Mouse (Mus musculus) common myeloid progenitor, adult 5-6 weeks (primary cell): ENCODE measurements at regions not wholly inside any gene's neighbourhood (a gene's known extent, or its start where the extent isn't known, plus 50 kb on each side); places are given as distances from the start of the nearest gene placed in this dataset.

Source experiments
- ATAC-seq: replicated peaks from 2 replicates; pipeline ENCODE4 v1.8.0; 2016; ENCODE audit warnings: low read depth, mild to moderate bottlenecking, moderate TSS enrichment, inconsistent platforms; ENCODE audit not compliant: poor library complexity, severe bottlenecking

DNA sequence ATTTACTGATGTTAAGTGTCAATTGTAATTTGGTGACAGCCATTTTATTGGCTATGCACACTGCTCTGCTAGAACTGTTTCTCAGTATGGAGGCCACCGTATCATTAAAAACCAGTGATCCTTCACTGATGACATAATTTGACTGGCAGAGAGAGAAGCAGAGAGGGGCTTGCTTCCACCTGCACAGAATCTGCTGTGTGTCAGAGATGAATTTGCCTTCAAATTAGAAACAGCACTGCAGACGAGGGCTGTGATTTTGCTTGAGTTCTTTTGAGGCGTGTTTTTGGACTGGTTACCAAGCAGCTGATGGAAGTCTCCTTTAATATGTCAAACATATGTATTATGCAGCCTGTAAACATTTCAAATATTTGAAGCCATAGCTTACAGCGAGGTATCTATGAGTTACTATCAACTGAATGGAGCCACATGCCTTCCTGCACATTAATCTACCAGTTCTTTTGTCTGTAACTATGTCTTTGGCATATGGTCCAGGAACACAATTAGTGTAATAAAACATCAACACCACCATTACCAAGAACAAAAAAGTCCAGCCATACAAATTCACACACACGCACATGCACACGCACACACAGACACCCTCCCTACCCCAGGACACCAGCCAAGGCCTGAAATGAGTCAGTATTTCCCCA is 402.8 kb upstream of the Nr2f1 start:
- no peak for ATAC-seq

DNA sequence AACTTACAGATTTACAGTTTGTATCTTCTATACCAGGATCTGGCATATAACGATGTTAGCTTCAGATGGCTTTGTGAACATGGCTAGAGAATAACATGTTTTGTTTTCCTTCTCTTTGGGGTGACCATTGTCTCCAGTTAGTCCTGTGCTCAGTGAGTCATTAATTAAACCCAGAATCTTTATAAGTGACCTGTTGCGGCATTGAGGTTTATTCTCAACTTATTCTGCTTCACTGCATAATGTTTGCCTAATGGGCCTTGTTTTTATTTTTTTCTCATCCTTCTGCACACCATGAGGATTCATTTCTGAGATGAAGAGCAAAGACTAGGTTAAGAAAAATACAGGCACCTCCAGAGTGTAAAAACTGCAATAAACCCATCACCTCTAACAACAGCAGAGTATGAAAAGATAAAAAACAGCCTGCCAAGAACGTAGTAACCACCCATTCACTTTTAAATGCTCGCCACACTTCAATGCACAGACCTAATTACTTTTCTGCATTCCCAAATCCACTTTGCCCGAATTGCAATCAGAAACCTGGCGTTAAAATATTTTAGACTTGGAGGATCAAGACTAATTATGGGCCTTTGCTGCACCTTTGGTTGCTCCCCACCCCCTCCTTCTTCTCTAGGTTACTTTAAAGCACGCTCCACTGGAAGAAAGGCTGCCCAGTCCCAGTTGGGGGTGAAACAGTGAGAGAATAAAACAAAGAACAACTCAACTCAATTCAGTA is 381.5 kb upstream of the Nr2f1 start:
- no peak for ATAC-seq

GRCm38 (mm10) chr13:78577497-78577896 is 377.9 kb upstream of the Nr2f1 start:
- ATAC-seq = no peak

DNA sequence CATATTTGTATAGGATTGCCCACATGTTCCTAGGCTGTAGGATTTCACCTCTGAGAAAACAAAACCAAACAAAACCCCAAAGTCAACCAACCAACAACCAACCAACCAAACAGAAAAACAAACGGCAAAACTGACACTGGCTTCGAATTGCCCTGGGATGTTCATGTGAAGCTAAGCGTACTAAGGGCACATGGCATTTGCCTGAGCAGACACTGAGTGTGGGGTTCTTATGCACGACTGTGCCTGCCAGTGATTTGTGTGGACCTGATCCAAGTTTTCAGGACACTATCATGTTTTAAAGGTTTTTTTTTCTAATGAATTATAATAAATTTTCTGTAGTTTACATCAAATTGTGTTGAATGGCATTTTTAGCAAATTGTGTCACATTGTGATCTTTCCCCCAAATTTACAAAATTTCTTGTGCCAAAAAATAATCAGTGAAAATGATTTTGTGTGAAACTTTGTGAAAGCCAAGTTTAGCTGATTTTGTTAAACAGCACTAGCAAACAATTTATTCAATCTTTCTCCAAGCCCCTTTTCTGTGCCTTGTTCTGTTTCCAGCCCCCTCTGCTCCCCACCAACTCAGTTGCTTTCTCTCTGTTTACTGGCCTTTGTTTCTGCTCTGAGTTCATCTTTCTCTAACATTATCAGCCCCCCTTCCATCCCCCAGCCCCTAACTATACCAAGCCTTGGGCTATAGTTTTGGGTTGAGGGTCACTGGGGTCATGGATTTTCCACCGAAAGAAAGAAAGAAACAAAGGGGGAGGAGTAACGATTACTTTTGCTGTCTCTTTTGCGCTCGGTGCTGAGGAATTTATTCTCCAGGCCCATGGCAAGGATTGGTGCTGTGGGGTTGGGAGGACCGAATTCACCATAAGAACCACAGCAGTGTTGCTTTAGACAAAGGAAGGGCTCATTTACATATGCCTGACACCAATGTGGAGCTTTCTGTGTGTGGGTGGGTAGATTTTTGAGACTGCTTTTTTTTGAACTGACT is 377.0 kb upstream of the Nr2f1 start:
- ATAC-seq = no peak

GRCm38 (mm10) chr13:78571093-78571492 is 371.5 kb upstream of the Nr2f1 start:
- ATAC-seq = no peak

DNA sequence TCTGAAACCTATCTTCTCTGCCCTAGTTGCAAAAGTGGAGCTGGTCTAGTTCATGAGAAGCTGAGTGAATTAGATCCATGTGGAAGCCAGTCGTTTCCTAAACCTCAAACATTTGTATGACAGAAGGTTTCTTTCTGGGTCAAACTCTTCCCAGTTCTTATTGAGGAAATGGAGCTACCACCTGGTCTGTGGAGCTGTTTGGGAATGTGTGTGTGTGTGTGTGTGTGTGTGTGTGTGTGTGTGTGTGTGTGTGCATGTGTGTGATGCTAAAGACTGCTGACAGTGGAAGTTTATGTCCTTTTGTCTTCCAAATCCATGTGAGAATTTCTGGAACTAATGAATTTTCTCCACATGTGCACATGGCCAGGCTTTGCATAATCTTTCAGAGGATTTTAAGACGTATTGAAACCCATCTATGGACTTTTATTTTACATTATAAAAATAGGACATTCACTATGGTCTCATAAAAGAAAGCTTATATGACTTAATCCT is 324.9 kb upstream of the Nr2f1 start:
- ATAC-seq = no peak

DNA sequence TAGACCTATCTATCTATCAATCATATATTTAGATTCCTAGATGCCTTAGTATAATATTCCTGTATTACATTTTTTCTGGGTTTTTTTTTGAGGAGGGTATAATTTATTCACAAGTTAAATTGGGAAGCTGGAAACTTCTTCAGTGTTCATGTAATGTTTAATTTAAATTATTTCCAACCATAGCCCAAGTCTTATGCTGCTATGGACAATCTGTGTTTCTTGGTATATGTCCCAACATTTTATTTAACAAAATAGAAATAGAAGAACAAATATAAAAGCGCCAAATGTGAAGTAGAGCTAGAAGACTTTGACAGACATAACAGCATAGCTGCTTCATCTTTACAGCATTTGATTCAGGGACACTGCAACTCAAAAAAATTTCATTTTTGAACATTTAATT is 321.2 kb upstream of the Nr2f1 start:
- ATAC-seq = no peak

- ATAC-seq = no peak
Measured at GRCm38 (mm10) chr13:78520186-78520585, 320.6 kb upstream of the Nr2f1 start.

DNA sequence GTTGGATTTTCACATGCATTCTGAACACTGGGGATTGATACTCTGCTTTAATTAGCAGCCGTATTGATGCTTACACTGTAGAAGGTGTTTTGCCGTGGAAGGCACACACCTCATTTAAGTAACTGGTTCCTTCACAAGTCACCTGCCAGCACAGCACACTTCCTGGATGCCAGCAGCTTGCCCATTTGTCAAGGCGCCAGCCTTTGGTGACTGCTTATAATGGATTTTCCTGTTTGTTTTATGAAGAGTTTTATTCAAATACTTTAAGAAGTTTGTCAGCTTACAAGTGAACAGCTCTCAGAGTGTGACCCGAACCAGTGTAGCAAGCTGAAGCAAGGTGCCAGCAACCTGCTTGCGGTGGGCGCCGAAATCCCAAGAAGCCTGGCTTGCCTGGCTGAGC is 301.0 kb upstream of the Nr2f1 start:
- ATAC-seq = no peak

- no peak for ATAC-seq
Measured at GRCm38 (mm10) chr13:78483760-78484357, 284.3 kb upstream of the Nr2f1 start.

GRCm38 (mm10) chr13:78482929-78483759 is 283.6 kb upstream of the Nr2f1 start:
- peak; percentile 85 for ATAC-seq

DNA sequence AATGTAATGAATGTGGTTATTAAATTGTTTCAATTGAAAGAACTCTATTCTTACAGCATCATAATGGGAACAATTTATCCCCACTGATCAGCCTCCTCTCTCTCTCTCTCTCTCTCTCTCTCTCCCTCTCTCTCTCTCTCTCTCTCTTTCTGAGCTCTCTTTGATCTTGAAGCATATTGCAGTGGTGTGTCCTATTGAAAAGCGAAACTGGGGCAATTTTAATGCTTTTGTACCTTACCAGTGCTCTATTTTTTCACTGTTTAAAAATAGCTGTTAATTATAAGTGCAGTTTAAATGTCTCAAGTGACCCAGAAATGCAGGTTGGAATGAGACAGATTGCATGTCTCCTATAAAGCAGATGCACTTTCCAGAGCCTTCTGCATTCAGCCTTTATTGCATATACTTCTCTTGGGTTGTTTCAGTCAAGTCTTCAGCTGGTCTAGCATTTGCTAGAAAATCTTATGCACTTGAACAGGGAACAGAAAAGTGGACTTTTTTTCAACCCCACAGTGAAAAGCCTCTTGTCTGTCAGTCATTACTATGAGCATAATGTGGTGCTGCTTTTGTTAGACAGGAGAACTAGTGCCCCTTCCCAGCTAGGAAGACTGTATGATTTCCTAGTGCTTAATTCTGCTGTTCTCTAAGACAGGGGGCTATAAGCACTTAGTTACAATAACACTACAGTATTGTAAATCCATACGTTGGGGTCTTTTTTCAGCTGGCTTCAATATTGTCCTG is 251.9 kb upstream of the Nr2f1 start:
- no peak for ATAC-seq

GRCm38 (mm10) chr13:78446726-78447031 is 247.1 kb upstream of the Nr2f1 start:
- no peak for ATAC-seq

DNA sequence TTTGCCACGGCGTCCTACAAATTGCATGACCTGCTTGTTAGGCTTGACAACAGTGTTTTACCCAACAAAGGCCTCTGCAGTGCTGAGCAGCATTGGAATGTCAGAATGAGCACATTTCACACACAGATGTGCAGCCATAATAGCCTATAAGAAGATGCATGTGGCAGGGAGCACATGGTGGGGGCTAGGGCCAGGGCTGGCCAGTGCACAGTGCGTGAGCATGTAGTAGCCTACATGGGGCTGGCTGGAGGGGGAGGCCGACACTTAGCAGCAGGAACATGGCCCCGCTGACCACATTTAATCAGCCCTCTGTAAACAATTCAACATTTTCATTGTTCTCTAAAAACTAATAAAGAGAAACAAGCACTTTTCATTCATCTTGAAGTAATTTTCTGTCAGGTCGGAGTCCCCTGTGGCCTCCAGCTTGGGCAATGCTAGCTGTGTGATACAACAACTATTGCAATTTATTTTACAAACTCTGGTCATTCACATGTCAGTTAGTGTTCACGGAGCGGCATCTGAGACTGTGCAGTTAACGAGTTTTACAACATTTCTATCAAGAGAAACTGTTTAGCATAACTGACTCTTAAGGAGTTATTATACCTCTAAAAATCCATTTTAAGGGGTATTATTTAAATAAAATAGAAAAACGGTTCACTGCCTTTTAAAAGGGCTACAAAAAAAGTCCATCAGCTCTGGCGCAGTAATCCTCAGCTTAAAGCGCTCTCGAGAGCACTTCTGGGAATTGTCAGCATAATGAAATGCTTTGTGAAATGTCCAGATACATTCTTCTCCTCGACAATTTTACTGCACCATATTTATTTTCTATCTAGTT is 246.6 kb upstream of the Nr2f1 start:
- ATAC-seq = no peak

DNA sequence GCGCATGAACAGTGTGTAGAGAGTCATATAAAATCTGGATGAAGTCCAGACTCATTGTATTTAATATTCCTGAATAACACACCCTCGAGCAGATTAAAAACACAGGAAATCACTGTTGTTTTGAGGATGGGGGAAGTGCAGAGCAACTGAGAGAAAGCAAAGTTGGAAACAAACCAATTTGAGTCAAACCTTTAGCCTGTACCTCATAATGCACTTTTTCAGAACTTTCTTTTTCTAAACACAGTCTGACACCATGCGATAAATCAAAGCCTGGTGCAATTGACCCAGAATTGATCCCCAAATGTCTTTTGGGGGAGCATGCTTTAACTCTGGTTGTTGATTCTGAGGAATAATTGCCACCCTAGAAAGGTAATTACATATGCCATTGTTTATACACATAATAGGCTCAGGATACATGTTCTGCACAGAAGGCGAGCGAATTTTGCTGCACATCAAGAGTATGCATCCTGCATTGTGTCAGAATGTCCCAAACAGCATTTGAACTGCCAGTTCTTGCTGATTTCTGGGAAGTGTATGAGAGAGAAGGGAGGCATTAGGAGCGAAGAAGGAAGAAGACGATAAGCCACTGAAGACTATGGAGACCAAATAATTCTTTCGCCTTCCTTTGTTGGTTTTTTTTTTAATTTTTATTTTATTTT is 245.3 kb upstream of the Nr2f1 start:
- no peak for ATAC-seq

DNA sequence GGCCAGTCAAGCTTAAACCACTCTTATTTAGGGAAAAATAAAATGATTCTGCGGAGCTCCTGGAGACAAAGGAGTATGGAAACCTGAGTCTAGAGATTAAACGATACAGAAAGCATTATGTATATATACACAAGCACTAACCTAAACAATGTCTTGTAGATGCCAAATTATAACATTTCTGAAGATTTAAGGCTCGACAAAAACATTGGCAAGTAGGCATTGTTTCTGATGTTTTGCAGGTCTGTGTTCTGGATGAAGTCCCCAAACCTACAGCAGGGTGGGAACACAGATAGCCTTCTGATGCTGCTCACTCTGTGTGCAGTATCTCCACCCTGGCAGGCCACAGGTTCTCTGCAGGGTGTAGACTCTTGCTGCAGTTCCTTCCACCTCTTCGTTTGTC is 228.9 kb upstream of the Nr2f1 start:
- no peak for ATAC-seq

- no peak for ATAC-seq
Measured at GRCm38 (mm10) chr13:78428084-78428445, 228.5 kb upstream of the Nr2f1 start.
